Mouse (Mus musculus): ENCODE measurements at regions not wholly inside any gene's neighbourhood (a gene's known extent, or its start where the extent isn't known, plus 50 kb on each side); places are given as distances from the start of the nearest gene placed in this dataset. TPM values are rescaled to one million over a fixed set of nuclear protein-coding genes. Genes with fewer than 3 reads are reported as not detected.

DNA sequence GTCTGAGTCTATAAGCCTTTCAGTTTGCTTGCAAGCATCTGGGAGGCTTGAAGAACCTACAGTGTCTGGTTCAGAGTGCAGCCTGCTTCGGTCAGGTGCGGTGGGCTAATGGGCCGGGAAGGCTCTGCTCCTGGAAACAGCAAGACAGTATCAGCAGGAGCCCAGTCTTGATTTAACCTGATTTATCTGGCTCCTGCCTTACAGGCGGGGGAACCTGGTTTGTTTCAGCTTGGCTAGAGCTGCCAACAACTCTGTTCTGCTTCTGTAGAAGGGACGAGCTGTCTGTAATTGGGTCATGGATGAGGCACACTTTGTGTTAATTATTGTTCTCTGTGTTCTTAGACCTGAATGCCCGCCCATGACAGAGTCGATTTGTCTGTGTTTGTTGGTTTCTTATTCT, 65.3 kb upstream of the Ccdc85a start:
- H3K9ac ChIP-seq (replicated peaks; ENCODE audit: low read length, poor library complexity, severe bottlenecking) = no peak overlapping the region
- ATAC-seq (ENCODE audit: low FRiP score) (no peak), DNase-seq (ENCODE audit: low spot score) (no peak)
- TF ChIP-seq CTCF (IDR thresholded peaks at IDR 0.05) = no peak
- no peaks in the 10 kb centered on the region for H3K4me1 ChIP-seq (ENCODE audit: insufficient read depth, low read length)
- H3K4me3 ChIP-seq (ENCODE audit: low read depth, low read length) = no peak overlapping the region
- no peak overlapping the region for H3K4me2 ChIP-seq (ENCODE audit: low read depth, low read length, poor library complexity, severe bottlenecking)
- H3K9me3 ChIP-seq (ENCODE audit: low read length) = no peaks in the 10 kb centered on the region
- 85% methylated on average over 7 of the region's 7 CpGs for WGBS
- H3K36me3 ChIP-seq (ENCODE audit: insufficient read depth, low read length) = no peaks in the 10 kb centered on the region
- H3K27me3 ChIP-seq (ENCODE audit: insufficient read depth, low read length) = no peaks in the 10 kb centered on the region
- H3K27ac ChIP-seq (ENCODE audit: low read depth, low read length) = no peak overlapping the region

- H3K36me3 ChIP-seq (ENCODE audit: insufficient read depth, low read length) = no peaks in the 10 kb centered on the region
- H3K4me3 ChIP-seq (ENCODE audit: low read depth, low read length) = no peak overlapping the region
- H3K27ac ChIP-seq (ENCODE audit: low read depth, low read length) = no peak overlapping the region
- no peak for DNase-seq (ENCODE audit: low spot score)
- ATAC-seq (ENCODE audit: low FRiP score) = no peak
- no peak overlapping the region for H3K4me2 ChIP-seq (ENCODE audit: low read depth, low read length, poor library complexity, severe bottlenecking)
- H3K9me3 ChIP-seq (ENCODE audit: low read length) = no peaks in the 10 kb centered on the region
- no peaks in the 10 kb centered on the region for H3K4me1 ChIP-seq (ENCODE audit: insufficient read depth, low read length)
- TF ChIP-seq CTCF (IDR thresholded peaks at IDR 0.05) = no peak
- H3K27me3 ChIP-seq (ENCODE audit: insufficient read depth, low read length) = no peaks in the 10 kb centered on the region
- H3K9ac ChIP-seq (replicated peaks; ENCODE audit: low read length, poor library complexity, severe bottlenecking) = no peak overlapping the region
- 62% methylated on average over 3 of the region's 3 CpGs for WGBS
These were observed 64.8 kb upstream of the Ccdc85a start for GRCm38 (mm10) chr11:28648916-28649315.

DNA sequence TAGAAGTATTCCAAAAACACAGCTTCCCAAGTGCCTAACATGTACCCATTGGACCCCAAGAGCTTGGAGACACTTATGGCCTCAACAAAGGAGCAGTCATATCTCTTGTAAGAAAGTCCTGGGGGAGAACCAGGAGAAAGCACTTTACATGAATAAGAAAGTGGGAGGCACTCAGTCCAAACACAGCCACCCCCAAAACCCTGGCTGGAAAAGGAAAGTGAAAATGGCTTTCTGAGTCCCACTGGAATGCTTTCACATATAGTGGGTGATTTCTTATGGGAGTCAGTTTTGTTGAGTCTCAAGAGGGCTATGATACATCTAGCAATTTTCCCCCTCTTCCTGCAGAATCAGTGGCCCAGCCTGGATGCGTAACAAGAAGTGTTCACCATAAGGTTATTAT, 55.0 kb upstream of the Ccdc85a start:
- Histone ChIP-seq H3K27ac (ENCODE audit: low read depth, low read length) (no peak overlapping the region), H3K9me3 (ENCODE audit: low read length) (no peaks in the 10 kb centered on the region), H3K27me3 (ENCODE audit: insufficient read depth, low read length) (no peaks in the 10 kb centered on the region), H3K36me3 (ENCODE audit: insufficient read depth, low read length) (no peaks in the 10 kb centered on the region), H3K4me1 (ENCODE audit: insufficient read depth, low read length) (no peaks in the 10 kb centered on the region), H3K4me2 (ENCODE audit: low read depth, low read length, poor library complexity, severe bottlenecking) (no peak overlapping the region), H3K4me3 (ENCODE audit: low read depth, low read length) (no peak overlapping the region), H3K9ac (replicated peaks; ENCODE audit: low read length, poor library complexity, severe bottlenecking) (no peak overlapping the region)
- ATAC-seq (ENCODE audit: low FRiP score) (no peak), DNase-seq (ENCODE audit: low spot score) (no peak)
- 87% methylated on average over 1 of the region's 1 CpGs for WGBS
- no peak for TF ChIP-seq CTCF (IDR thresholded peaks at IDR 0.05)

DNA sequence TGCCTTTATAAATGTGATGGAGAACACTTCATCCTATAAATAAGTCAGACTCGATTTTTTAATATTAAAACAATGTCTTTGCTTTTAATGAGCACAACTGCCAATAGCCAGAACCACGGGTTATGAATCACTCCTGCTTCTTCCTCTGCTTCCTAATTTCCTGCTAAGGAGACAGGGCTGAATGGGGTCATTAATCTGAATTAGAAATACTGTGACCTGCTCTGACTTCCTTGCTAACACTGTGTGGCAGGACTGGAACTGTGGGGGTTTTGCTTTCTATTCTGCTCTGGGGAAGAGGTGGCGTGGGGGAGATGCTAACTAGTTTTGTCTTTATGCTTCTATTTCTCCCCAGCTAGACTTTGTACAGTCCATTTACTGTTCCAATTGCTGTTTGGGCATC, 52.6 kb upstream of the Ccdc85a start:
- TF ChIP-seq CTCF (IDR thresholded peaks at IDR 0.05) = no peak
- H3K4me3 ChIP-seq (ENCODE audit: low read depth, low read length) = no peak overlapping the region
- H3K27ac ChIP-seq (ENCODE audit: low read depth, low read length) = no peak overlapping the region
- no peak for ATAC-seq (ENCODE audit: low FRiP score)
- WGBS = 69% methylated on average over 3 of the region's 3 CpGs
- no peaks in the 10 kb centered on the region for H3K9me3 ChIP-seq (ENCODE audit: low read length)
- H3K9ac ChIP-seq (replicated peaks; ENCODE audit: low read length, poor library complexity, severe bottlenecking) = no peak overlapping the region
- no peaks in the 10 kb centered on the region for H3K36me3 ChIP-seq (ENCODE audit: insufficient read depth, low read length)
- no peak overlapping the region for H3K4me2 ChIP-seq (ENCODE audit: low read depth, low read length, poor library complexity, severe bottlenecking)
- no peak for DNase-seq (ENCODE audit: low spot score)
- H3K4me1 ChIP-seq (ENCODE audit: insufficient read depth, low read length) = no peaks in the 10 kb centered on the region
- H3K27me3 ChIP-seq (ENCODE audit: insufficient read depth, low read length) = no peaks in the 10 kb centered on the region

MicroRNA genes in the stretch of these regions (microRNA counts, 519-probe panel; counts per million panel counts)
- microRNA mmu-miR-216a = 528 counts per million, percentile 58 among the panel's probes with 10 or more counts
- 2,265 counts per million, percentile 66 among the panel's probes with 10 or more counts for microRNA mmu-miR-216b
- 528 counts per million, percentile 58 among the panel's probes with 10 or more counts for microRNA mmu-miR-217

Small RNAs in the stretch of these regions (microRNA-seq; reads per million reads assigned to microRNA genes)
- gene Mir216a (ENCODE audit: borderline number of aligned reads) (41.9 reads per million, percentile 36 among the genes with 10 or more reads in this experiment), gene Mir216b (ENCODE audit: borderline number of aligned reads) (not detected), gene Mir216c (ENCODE audit: borderline number of aligned reads) (not detected), gene Mir217 (ENCODE audit: borderline number of aligned reads) (205 reads per million, percentile 53 among the genes with 10 or more reads in this experiment)
